Mouse (Mus musculus) c-Kit-negative CD71-positive TER-119-positive erythroid progenitor cells, embryonic 14.5 days (primary cell): ENCODE data around the gene Gm49486.

ENCODE experiments used
- DNase-seq: peaks from one replicate; pipeline ENCODE4 v3.0.0-alpha.2; 2013; ENCODE audit warnings: low read depth, low spot score

Gm49486 gene

DNA sequence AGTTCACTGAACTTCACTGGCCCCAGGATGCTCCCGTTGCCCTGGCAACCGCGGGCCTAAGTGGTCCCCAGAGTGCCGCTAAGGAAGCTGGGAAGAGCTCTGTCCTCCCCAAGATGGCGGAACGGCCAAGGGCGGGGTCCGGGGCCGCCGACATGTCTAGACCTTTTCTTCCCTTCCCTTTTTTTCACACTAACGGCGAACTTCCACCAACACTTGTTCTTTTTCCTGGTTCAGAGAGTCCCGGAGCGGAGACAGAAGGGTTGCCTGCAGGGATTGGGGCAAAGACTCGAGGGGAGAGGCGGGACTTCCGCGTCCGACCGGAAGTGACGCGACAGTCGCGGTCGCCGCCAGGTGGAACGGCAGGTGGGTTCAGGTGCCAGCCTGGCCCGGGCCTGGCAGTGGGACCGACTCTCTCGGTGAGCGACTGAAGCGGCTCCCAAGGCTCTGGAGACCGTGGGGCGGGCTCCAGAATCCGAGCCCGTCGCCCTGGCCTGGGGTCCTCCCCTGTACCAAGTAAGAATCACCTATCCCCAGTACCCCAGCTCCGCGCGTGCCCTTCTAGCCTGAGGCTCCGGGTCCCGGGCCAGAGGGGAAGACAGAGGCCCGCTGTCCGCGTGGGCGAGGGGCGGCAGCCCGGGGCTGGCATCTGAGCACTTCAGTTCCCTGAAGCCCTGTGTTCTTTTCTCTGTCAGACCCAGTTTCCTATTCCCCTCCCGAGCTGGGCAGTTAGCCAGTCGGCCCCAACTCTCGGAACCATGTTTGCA, at the start of gene Gm49486, which contains the start of gene Pick1:
Gene Gm49486 (plus strand): TSS at position 334 of the 764 bp plus-strand sequence.
Gene Pick1 (plus strand): TSS at position 116 of the 764 bp plus-strand sequence.
- peak; percentile 69 for DNase-seq

DNA sequence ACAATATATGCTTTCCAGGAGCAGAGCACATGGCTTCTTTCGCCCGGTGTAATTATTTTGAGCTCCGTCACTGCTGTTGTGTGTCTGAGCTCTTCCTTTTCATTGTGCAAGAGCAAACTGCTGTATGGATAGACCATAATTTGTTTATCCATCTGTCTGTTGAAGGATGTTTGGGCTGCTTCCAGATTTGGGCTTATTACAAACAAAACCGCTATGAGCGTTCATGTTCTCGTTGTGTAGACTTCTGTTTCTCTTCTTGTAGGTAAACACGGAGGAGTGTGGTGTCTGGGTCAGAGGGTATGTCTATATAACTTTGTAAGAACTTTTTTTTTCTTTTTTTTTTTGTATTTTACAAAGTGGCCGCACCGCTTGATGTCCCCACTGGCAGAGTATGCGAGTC, 44.0 kb upstream of the Gm49486 start:
- no peak for DNase-seq

DNA sequence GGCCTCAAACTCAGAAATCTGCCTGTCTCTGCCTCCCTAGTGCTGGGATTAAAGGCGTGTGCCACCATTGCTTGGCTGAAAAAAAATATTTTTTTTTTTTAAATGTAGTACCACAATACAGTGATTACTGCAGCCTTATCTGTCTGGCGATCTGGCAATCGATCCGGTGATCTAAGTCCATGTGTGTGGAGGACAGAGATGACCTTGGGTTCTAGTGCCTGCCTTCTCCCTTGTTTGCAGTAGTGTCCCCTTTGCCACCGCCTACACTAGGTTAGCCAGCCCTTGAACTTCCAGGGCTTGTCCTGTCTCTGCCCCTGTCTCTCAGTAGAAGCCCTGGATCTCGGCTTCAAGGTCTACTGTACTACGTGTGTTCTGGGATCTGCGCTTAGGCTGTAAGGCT, 41.4 kb upstream of the Gm49486 start:
- no peak for DNase-seq

DNA sequence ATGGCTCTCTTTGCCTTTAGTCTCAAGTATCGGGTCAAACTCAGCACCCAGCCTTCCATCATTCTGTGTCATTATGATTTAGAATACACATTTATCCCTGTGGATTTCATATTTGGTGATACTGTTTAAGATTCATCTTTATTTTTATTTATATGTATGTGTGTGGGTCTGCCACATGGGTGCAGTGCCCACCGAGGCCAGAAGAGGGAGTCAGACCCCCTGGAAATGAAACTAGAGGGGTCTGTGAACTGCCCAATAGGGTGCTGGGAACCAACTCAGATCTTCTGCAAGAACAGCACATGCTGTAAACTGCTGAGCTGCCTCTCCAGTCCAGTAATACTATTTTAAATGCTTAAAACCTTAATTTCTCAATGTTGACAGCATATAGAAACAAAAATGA, 37.8 kb upstream of the Gm49486 start:
- DNase-seq, result no peak

DNA sequence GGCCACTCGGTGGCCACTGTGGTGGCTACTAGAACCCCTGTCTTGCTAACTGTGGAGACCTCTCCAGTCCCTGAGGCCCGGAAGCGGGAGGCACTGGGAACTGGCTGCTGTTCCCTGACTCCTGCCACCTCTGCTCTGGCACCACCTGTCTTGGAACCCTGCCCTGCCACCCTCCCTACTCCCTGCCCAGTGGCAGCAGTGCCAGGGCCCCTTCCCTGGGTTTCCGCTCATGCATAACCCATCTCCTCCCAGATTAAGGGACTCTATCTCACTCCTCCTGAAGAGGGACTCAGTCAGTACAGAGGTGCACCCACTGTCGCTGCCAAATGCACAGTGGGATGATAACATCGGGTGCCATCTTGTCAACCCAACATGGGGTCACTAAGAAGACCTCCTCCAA, 36.7 kb upstream of the Gm49486 start:
- no peak for DNase-seq

DNA sequence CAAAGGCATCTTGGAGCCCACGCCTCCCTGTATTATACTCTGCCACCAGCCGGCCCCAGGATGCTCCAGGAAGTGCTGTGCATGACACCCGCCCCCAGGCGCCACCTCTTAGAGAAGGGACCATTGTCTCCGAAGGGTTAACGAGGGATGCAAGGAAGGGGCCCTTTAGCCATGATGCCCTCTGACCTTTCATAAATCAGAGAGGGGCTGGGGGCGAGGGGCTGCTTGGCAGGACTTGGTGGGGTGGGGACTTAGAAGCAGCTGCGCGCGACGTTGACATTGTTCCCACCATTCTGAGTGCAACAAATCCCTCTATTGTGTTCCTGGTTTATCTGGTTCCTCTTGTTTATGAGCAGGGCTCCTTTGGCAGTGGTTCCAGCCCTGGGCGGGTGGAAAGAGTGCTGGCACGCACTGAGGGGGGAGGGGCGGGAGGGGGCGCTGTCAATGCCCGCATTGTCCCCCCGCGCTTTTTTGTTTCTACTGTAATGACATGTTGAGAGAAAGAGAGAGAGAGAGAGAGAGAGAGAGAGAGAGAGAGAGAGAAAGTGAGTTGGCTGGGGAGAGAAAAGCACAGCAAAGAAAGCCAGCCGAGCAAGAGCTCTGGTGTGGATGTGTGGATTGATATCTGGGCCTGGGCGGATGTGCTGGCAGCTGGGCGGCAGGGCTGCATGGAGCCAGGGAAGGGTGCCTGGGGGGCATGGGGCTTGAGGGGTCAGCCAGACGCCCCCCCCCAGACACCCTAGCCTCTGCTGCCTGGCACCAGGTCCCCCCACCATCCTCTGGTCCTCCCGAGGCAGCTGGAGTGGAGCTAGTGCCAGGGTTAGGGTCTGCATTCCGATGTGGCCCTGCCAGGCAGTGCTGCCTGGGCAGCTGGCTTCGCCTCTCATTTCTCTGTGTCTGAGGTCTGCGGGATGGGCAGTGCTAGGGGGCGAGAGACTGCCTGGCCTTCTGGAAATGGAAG, 36.0 kb upstream of the Gm49486 start:
- no peak for DNase-seq

DNA sequence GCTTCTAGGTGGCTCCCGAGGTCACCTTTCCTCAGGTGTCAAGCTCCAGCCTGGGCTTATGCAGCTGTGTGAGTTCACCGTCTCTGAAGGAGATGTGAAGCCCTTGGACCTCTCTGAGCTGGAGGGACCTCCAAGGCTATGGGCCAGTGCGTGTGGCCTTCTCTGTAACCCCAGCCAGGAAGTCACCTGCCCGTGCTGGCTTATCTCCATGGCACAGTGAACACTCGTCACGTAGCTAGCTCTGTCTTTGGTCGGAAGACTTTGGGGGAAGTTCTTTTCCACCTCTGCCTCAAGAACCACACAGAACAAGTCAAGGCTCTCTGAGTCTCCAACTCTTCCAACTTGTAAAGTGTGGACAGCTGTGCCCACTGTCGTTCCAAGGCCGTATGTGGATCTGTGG, 35.1 kb upstream of the Gm49486 start:
- DNase-seq, result no peak

DNA sequence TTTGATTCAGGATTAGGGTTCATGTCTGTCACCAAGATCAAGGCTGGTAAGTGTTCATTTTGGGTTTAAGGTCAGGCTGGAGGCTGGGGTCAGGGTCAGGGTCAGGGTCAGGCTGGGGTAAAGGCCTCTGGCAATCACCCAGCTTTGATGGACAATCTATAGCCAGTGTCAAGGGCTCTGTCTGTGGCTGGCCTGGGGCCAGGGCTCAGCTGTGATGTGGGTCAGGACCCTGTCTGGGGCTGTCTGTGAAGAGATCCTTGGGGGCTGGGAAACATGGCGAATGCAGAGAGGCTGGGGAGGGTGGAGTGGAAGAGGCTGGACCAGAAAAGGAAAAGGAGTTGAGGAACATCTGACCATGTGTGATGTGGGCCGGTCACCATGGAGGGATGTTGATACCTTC, 34.2 kb upstream of the Gm49486 start:
- DNase-seq, result no peak

DNA sequence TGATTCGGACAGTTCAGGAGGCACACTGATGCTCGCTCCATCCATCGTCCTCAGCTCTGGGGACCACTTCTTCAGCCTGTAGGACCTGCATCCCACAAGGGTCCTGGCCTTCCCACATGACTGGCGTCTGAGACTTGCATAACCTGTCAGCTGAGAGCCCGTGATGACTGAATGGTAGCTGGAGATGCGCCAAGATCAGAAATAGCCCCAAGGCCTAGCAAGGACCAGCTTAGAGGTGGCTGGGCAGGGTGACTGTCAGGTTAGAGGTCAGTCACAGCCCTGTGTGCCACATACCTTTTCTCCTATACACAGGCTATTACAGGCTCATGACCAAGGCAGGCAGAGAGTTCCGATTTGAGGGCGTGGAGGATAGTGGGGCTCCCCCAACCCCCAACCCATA, 33.7 kb upstream of the Gm49486 start:
- no peak for DNase-seq

DNA sequence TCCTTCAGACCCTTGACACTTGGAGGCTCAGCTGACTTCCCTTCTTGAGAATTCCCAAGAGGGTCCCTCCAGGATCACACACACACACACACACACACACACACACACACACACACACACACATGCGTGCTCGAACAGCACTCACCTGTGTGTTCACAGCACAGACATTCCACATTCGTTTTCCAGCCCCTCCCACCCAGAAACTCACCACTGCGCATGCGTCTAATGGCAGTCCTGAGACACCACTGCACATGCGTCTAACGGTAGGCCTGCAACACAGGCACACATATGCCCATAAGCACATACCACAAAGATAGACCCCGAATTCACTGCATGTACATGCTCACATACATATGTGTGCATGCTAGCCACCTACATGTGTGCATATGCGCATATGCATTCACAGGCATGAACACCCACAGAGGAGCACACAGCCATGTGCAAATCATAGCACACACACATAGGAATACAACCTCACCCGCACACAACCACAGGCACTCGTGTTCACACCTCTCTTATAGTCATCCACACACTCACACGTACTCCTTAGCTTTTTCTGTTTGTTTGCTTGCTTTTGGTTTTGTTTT, 29.7 kb upstream of the Gm49486 start:
- DNase-seq, result no peak

DNA sequence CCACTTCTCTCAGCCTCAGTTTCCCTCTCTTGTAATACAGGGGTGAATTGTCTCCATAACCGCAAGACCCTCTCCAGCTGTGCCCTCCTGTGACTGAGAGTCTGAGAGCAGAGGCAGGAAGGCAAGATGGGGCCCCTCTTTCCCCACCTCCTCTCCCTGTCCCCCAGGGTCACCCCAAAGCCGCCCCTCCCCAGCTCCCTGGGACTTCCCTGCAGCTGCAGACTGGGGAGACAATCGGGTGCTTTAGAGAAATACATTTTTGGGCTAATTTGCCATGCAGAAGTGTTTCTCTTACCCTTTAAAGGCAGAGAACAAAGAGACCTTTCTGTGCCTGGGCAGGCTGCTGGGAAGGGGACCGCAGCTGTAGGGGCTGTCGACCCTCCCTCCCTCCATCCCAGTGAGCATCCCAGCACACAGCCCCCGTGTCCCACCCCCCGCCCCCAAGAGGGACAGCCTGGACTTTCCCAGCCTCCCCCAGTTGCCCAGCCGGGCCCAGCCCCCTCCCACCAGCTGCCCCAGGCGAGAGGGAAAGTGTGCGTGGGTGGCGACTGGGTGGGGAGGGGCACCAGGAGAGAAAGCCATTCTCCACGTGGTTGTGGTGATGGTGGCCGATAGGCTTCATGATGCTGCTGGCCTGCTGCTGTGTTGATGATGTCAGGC, 27.6 kb upstream of the Gm49486 start:
- no peak for DNase-seq

DNA sequence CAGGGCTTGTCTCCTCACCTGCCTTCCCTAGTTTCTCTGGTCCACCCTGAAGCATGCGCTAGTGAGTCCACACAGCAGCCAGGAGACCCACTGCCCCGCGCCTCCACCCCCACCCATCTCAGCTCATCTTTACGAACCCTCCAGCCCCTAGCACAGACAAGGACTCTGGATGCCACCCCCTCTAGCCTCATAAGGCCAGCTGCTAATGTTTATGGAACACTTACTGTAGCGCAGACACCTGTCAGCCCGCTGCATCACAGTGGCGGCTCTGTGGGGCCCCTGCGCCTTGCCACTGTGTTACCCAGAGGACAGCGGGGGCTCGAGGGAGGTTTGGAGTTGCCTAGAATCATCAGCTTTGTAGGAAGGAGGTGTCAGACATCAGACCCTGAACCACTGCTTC, 26.6 kb upstream of the Gm49486 start:
- no peak for DNase-seq

DNA sequence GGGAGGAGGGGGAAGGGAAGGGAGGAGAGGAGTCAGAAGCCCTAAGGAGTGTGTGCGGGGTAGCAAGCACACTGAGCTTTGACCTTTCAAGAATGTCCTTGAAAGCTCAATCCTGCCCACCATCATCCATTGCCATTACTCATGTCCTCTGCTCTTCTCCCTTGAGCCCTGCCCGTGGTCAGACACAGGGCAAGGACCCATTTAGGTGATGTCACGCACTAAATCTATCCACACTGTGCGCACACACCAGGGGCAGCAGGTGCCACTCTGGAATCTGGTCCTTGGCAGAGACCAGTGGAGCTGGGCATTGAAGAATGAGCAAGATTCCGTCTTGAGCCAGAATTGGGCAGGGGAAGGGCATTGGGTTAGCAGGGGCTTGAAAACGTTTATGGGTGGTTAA, 21.0 kb upstream of the Gm49486 start:
- no peak for DNase-seq

DNA sequence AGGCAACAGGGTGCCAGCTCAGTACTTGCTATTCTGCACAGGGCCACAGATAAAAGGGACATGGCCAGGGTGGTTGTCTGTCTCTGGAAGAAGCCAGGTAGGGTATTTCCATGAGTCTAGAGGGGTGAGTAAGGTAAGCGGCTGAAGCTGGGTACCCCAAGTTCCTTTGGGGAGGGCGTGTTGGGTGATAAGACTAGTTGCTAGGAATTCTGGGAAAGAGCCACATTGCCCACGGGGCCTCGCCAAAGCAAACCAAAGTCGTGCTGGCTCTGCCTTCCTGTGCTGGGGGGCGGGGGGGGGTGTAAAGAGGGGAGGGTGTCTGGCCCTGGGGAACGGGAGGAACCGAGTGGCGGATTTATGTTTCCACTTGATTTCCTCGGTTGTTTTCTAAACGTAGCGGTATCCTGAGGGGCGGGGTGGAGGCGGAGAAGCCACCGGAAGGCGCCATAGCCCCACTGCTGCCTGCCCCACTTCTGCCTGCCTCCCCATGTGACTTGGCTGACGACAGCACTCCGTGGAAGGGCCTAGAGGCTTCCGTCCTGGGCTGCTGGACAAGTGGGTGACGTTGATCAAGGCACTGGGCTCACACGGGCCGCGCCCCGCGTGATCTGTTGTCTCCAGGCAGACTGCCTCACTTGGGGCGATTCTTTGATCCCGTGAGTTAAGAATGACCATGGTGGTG, 20.3 kb upstream of the Gm49486 start:
- DNase-seq, result no peak

DNA sequence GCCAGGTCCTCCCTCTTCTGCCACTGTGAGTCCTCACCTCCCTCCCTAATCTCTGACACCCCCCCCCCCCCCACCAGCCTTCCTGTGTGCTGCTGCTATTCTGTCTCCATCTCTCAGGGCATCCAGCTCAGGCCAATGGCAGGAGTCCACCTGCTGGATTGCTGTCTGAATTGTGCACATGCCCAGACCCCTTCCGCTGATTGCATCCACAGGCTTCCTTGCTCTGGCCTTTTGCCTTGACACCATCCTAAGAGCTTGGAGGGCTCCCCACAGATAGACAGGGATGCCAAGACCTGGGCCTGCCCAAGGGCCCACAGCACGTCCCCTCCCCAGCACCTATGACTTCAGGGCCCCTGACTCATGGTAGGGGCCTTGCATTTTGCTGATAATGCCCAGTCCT, 18.8 kb upstream of the Gm49486 start:
- no peak for DNase-seq

DNA sequence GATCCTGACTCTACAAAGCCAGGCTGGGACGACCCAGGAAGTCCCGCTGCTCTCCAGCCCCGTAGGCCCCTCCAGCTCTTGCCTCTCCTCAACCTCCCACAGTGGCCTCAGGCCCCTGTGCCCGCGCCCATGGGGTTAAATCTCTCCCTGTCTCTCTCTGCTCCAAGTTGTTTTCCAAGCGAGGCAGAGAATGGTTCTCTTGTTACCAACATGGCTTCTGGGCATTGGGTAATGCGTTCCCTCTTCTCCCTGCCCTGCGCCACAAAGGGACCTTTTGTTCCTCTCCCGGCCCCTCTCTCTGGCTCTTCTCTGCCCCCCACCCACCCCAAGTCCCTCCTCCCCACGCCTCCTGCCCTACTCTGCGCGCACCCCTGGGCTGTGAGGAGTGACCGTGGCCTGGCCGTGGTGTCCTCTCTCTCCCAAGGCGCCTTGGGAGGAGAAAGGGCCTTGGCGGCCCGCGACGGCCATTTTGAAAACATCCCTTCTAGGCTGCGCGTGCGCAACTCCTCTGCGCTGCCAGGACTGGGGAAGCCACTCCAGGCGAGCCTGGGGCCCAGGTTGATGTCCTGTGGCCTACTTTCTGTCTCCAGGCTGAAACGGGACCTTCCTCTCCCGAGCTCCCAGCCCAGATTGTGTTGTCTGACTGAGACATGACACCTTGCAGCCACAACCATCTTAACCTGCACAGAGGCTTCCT, 16.3 kb upstream of the Gm49486 start:
- no peak for DNase-seq

DNA sequence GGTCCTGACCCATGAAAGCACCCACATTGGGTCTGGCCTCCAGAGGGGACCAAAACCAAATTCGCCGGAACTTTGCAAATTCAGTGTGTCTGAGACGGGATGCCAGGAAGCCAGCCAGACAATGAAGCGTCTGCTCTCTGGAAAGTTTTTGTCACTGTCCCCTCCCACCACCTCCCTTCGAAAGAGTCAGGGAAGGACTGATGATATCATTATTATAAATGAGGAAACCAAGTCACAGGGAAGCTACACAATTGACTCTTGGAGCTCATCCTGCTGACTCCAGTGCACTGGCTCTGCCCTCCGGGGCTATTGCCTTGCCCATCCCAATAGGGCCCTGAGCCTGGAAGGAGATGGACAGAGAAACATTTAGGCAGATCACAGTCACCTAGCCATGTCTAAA, 15.6 kb upstream of the Gm49486 start:
- DNase-seq, result no peak

DNA sequence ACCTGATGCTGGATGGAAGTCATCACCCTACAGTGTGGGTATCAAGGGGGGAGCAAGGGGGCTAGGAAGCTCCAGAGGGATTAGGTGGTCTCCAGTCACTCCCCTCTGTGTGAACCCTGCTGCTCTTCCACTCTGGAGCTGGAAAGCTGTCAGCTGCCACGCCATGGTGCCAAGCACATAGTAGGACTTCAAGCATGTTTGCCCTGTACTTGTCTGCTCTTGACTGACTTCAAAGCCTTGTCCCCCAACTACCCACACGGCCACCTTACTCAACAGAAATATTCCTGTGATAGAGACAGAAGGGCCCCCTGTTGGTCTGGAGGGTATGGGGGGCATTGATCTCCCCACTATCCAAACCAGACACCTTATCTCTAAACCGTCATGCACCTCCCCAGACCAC, 13.0 kb upstream of the Gm49486 start:
- no peak for DNase-seq

DNA sequence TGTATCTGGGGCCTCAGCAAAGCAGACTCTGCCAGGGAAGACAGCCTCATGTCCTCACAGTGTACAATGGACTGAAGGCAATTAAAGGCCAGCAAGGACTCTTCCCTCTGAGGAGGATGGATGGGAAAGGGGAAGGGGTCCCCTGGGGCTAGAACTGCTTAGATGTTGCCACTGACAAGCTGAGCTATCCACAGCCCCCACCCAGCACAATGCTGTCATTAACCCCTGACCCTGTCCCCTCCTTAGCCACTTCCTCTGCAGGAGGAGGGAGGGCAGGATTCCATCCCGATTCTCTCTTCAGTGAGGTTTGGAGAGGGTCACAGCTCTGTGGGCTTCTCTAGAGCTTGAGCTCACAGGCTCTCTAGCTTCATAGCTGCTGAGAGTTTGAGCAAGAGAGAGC, 9.6 kb upstream of the Gm49486 start:
- DNase-seq, result no peak

DNA sequence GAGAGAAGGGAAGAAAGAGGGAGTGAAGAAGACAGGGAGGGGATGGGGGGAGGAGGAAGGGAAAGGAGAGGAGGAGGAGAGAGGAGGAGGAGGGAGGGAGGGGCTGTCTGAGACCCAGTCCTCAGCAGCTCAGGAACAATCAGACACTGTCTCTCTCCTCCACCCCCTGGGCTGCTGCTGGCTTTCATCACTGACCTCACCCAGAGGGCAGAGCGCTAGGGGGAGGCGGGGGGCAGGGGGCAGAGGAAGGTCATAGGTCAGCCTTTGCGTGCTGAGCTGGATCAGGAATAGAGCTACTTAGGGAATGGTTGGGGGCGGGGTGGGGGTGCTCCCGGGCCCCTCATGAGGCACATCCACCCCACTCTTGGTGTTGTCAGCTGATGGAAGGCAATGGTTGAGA, 5.5 kb upstream of the Gm49486 start:
- no peak for DNase-seq

DNA sequence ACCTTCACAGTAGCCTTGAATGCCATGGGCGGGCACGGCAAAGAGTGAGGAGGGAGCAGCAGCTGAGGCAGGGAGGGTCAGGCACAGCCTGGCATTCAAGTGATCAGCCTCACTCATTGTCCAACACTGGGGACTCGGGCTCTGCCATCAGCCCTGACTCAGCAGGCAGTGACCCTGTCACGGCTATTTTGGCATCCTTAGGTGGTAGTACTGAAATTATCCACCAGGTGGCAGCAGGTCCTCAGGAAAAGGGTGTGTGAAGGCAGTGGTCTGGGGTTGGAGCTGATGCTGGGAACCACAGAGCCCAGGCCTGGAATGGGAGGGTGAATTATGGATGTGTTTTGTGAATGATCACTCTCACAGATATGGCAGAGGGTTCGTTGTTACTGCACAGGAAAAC, 4.5 kb upstream of the Gm49486 start:
- peak; percentile 63 for DNase-seq
